Mouse (Mus musculus) gastrocnemius, postnatal 25 days (tissue): Measurements from ENCODE around the gene Lpar2. TPM values are rescaled to one million over a fixed set of nuclear protein-coding genes. Genes with fewer than 3 reads are reported as not detected.

ENCODE experiments used
- DNase-seq: peaks from one replicate; pipeline ENCODE4 v3.0.0; 2022
- total RNA-seq, 2 experiments: library from RNA; stranded (reverse); gene quantifications; 1 replicate in 1 of 2; 2 replicates in 1 of 2; pipeline ENCODE4 v1.2.3; 2021

Gene Lpar2
- total RNA-seq, 2 experiments from 2014 or later: 0.05 to 0.08 TPM

GRCm38 (mm10) chr8:69807236-69807635 is 15.0 kb upstream of the Lpar2 start:
- DNase-seq: no peak

- DNase-seq: peak; percentile 74
These were observed 13.9 kb upstream of the Lpar2 start, which contains the start of gene Gmip for GRCm38 (mm10) chr8:69808094-69808863. Gmip (plus strand) TSS chr8:69808679.

- DNase-seq: no peak
These were observed 13.3 kb upstream of the Lpar2 start for GRCm38 (mm10) chr8:69808864-69809403.

DNA sequence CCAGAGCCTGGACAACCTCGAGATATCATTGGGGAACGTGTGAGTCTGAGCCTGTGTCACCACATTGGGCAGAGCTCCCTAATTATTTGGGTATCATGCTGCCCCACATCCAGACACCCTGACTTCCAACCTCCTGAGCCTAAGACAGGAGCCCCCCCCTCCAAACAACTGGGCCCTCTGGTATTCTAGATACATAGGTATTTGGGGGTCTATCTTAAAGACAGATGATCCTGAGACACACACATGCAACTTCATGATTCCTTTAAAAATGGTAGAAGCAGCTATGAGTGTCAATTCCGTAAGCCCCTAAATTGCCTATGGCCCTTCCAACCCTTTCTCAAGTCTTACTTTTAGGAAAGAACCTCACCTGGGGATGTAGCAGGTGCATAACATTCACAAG is 12.4 kb upstream of the Lpar2 start:
- DNase-seq: no peak

DNA sequence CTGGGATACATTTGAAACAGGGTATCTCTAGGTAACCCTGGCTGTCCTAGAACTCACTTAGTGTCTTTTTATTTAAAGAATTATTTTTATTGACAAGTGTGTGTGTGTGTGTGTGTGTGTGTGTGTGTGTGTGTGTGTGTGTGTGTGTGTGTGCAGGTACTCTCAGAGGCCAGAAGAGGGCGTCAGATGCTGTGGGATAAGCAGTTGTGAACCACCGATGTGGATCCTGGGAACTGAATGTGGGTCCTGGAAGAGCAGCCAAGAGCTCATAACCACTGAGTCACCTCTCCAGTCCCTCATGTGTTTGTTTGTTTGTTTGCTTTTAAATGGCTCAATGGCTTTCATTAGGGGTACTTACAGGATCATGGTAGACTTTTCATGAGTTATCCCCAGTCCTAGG is 7.3 kb upstream of the Lpar2 start:
- DNase-seq: no peak

DNA sequence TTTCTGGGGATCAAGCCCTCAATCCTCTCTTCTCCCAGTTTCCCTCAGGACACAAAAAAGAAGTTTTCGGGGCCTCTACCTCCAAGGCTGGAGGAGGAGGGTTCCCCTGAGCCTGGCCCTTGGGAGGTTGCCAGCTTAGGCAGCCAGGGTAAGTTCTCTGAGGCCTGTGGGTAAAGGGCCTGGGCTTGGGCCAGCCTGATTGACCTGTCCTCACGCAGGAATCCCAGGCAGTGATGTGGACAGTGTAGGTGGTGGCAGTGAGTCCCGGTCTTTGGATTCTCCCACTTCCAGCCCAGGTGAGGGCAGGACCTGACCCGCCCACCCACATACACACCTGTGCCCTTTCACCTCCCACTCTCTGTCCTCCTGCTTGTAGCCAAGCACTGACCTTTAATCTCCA is 6.8 kb upstream of the Lpar2 start:
- no peak for DNase-seq

- DNase-seq: no peak
These were observed 1.8 kb upstream of the Lpar2 start for GRCm38 (mm10) chr8:69820466-69820865.

- DNase-seq: no peak
These were observed 251 bp upstream of the Lpar2 start for GRCm38 (mm10) chr8:69821971-69822385.

DNA sequence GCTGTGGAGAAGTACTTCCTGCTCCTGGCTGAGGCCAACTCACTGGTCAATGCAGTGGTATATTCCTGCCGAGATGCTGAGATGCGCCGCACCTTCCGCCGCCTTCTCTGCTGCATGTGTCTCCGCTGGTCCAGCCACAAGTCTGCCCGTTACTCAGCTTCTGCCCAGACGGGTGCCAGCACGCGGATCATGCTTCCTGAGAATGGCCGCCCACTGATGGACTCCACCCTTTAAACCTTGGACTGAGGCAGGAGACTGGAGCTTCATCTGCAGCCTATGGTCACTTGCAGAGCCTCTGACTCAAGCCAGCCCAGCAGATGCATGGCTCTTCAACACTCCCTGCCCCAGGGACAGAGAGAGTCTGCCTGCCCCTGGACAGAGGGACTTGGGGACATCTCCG is 4.1 kb downstream of the Lpar2 start:
- no peak for DNase-seq

DNA sequence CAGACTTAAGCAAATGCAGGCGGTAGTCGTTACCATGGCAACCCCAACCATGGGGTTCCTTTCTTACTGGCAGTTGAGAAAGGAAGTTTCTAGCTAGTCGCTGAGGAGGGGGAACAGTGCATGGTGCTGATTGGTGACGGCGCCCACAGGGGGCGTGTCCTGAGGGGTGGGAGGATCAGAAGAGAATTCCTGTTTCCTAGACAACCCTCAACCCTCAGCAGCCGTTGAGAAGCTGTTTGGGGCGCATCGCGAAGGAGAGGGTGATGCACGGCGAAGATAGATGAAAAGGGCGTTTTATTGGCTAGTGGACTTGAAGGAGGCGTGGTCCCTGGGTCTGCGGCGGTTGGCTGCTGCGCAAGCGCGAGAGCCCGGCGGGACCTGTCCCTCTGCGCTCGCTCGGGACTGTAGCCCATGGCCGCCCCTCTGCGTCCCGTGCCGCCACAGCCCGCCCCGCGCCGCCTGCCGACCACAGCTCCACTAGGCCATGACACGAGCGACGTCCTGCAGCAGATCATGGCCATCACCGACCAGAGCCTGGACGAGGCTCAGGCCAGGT is 10.1 kb downstream of the Lpar2 start, which contains the start of gene Pbx4:
TSS of gene Pbx4 (plus strand) at position 194 of the 556 bp plus-strand sequence.
- DNase-seq: peak; percentile 79

- DNase-seq: no peak
These were observed 14.9 kb downstream of the Lpar2 start for GRCm38 (mm10) chr8:69837057-69837682.

DNA sequence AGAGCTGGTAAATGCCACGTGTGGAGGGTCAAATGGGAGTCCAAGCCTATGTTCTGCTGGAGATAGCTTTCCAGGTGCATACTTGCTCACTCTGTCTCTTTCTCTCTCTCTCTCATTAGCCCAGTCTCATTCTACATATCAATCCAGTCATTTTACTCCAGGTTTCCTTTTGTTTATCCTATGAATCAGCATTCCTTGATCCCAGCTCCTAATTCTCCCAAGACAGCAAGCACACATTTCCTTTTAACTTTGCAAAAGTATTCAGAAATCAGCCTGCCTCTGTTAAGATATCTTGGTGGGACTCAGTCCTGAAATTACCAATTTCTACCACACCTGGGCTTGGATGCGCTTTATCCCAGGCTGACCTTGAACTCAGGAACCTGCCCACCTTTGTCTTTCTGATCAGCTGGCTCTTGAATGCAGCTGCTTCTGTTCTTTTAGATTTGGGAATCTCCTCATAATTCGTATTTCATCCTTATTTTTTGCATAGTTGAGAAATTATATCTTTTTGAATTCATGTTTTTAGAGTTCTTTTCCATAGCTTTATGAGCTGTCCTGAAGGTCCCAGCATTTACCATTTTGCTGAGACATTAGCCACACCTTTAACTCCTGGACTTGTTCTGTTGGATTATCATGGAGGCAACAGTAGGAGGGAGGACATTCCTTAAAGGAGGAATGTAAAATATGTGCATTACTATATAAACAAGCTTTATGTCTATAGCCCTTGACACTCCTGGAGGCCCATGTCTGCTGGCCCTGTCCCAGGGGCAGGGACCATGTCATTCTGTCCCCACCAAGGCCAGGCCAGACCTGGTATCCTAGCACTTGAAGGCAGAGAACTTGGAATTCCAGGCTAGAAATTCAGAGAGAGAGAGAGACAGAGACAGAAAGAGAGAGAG is 25.2 kb downstream of the Lpar2 start:
- no peak for DNase-seq

DNA sequence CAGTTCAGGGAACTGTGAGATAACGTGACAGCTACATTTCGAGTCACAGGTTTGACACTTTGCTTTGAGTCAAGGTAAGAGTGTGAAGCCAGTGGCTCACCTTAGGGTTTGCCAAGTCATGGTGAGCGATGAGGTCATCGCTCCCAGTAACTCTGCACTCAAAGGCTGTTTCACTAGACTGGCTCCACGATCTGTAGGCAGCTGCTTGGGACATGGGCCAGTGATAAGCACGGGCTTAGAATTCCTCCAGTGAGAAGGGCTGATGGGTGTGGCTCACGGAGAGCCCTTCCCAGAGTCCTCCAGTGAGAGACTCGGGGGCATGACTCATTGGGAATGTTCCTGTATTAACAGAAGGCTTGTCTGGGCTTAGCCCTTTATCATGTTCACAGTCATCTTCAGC is 26.7 kb downstream of the Lpar2 start:
- DNase-seq: no peak

- DNase-seq: no peak
These were observed 27.7 kb downstream of the Lpar2 start for GRCm38 (mm10) chr8:69849899-69850298.

- DNase-seq: no peak
These were observed 28.8 kb downstream of the Lpar2 start for GRCm38 (mm10) chr8:69850926-69851506.

GRCm38 (mm10) chr8:69853869-69854268 is 31.6 kb downstream of the Lpar2 start:
- DNase-seq: no peak

DNA sequence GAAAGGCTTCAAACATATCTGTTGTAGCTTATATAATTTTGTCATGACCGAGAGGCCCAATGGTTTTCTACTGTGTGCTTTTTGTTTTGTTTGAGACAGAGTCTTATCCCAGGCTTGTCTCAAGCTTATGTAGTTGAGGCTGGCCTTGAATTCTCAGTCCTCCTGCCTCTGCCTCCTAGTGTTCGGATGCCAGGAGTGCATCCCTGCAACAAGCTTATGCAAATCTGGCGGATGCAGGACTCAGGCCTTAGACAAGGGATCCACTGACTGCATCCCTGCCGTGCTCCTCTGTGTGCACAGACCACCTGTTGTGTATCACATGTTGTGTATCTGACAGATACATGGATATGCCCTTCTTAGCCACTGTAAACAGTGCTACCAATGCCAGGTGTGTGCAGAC is 38.6 kb downstream of the Lpar2 start:
- DNase-seq: no peak

DNA sequence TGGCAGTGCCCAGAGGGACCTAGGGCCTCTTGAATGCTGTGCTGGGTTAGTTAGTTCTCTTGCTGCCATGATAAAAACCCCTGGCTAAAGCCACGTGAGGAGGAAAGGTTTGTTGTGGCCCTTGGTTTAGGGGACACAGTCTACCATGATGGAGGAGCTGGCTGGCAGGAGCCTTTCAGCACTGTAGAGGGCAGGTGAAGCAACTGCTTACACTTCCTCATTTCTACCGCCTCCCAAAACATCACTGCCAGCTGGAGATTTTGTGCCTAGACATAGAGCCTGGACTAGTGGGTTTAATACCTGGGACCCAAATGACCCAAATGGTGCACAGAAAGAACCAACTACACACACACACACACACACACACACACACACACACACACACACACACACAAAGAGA is 39.0 kb downstream of the Lpar2 start:
- no peak for DNase-seq

GRCm38 (mm10) chr8:69863387-69864020 is 41.3 kb downstream of the Lpar2 start:
- no peak for DNase-seq

DNA sequence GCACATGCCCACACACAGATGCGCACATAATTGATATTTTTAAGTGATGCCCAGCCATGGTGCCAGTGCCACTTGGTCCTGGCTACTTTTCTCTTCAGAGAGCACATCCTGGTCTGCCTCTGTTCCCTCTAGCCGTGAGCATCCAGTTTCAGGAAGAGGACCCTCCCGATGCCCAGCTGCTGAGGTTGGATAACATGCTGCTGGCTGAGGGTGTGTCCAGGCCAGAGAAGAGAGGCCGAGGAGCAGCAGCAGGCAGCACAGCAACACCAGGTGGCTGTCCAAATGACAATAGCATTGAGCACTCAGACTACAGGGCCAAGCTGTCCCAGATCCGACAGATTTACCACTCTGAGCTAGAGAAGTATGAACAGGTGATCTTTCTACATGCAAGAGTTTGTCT is 42.0 kb downstream of the Lpar2 start:
- DNase-seq: no peak

GRCm38 (mm10) chr8:69867696-69868326 is 45.6 kb downstream of the Lpar2 start:
- DNase-seq: no peak
